Mouse (Mus musculus): ENCODE measurements around the gene Gnb5.

Gene Gnb5

GRCm38 (mm10) chr9:75353094-75353493 is 47.0 kb downstream of the Gnb5 start:
- in situ Hi-C loops (cut with MboI, MseI): no loop called here

GRCm38 (mm10) chr9:75355783-75356182 is 49.7 kb downstream of the Gnb5 start:
- in situ Hi-C loops (cut with MboI, MseI): no loop called here

- in situ Hi-C loops (cut with MboI, MseI): no loop called here
These were observed 51.1 kb downstream of the Gnb5 start for GRCm38 (mm10) chr9:75357087-75357654.

GRCm38 (mm10) chr9:75361699-75362098 is 55.6 kb downstream of the Gnb5 start:
- in situ Hi-C loops (cut with MboI, MseI): loop anchor here (5.0 kb wide), 1 partner anchor 71 kb away; no protein-coding TSS in a partner anchor

- in situ Hi-C loops (cut with MboI, MseI): loop anchor here (5.0 kb wide), 1 partner anchor 70 kb away; no protein-coding TSS in a partner anchor
These were observed 56.1 kb downstream of the Gnb5 start for GRCm38 (mm10) chr9:75362201-75362600.

GRCm38 (mm10) chr9:75363001-75363400 is 56.9 kb downstream of the Gnb5 start:
- in situ Hi-C loops (cut with MboI, MseI): loop anchor here (5.0 kb wide), 1 partner anchor 69 kb away; no protein-coding TSS in a partner anchor

- in situ Hi-C loops (cut with MboI, MseI): loop anchor here (5.0 kb wide), 1 partner anchor 69 kb away; no protein-coding TSS in a partner anchor
These were observed 57.6 kb downstream of the Gnb5 start for GRCm38 (mm10) chr9:75363702-75364101.

GRCm38 (mm10) chr9:75365195-75365594 is 59.1 kb downstream of the Gnb5 start:
- in situ Hi-C loops (cut with MboI, MseI): no loop called here

GRCm38 (mm10) chr9:75366191-75366590 is 60.1 kb downstream of the Gnb5 start:
- in situ Hi-C loops (cut with MboI, MseI): no loop called here

GRCm38 (mm10) chr9:75368779-75369178 is 62.7 kb downstream of the Gnb5 start:
- in situ Hi-C loops (cut with MboI, MseI): no loop called here

GRCm38 (mm10) chr9:75375606-75376005 is 69.5 kb downstream of the Gnb5 start:
- in situ Hi-C loops (cut with MboI, MseI): no loop called here

- in situ Hi-C loops (cut with MboI, MseI): no loop called here
These were observed 70.3 kb downstream of the Gnb5 start for GRCm38 (mm10) chr9:75376428-75376827.

GRCm38 (mm10) chr9:75378774-75379173 is 72.7 kb downstream of the Gnb5 start:
- in situ Hi-C loops (cut with MboI, MseI): no loop called here

- in situ Hi-C loops (cut with MboI, MseI): no loop called here
These were observed 76.7 kb downstream of the Gnb5 start for GRCm38 (mm10) chr9:75382825-75383224.

GRCm38 (mm10) chr9:75383785-75384184 is 77.7 kb downstream of the Gnb5 start:
- in situ Hi-C loops (cut with MboI, MseI): no loop called here

- in situ Hi-C loops (cut with MboI, MseI): no loop called here
These were observed 78.4 kb downstream of the Gnb5 start for GRCm38 (mm10) chr9:75384337-75384962.

GRCm38 (mm10) chr9:75385218-75385974 is 79.3 kb downstream of the Gnb5 start:
- in situ Hi-C loops (cut with MboI, MseI): no loop called here

- in situ Hi-C loops (cut with MboI, MseI): no loop called here
These were observed 87.2 kb downstream of the Gnb5 start for GRCm38 (mm10) chr9:75393251-75393650.

Data from T-helper 2 cell (primary cell).